Mouse (Mus musculus): ENCODE data around the gene Myl6. TPM values are rescaled to one million over a fixed set of nuclear protein-coding genes. Genes with fewer than 3 reads are reported as not detected.

Gene Myl6
- polyA plus RNA-seq, 1 experiment: 1,313 TPM

DNA sequence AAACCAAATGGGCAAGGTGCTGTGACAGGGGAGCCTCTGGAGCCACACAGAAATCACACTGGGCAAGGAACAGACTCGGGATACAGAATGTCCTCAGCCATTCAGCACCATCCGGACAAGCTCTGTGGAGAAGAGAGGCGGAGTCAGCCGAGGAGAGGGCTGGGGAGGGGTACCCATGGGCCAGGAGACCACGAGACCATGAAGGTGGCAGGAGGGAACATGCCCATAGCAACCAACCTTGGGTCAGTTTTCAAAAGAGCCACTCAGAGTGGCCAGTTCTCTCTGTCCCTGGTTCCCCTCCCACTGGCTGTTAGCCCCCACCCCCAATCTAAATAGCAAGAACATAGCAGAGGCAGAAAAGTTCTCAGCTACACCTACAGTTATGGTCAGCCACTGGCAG, 3.0 kb downstream of the Myl6 start:
- DNase-seq (ENCODE audit: extremely low spot score in 1 of 2, low spot score in 1 of 2): no peak

DNA sequence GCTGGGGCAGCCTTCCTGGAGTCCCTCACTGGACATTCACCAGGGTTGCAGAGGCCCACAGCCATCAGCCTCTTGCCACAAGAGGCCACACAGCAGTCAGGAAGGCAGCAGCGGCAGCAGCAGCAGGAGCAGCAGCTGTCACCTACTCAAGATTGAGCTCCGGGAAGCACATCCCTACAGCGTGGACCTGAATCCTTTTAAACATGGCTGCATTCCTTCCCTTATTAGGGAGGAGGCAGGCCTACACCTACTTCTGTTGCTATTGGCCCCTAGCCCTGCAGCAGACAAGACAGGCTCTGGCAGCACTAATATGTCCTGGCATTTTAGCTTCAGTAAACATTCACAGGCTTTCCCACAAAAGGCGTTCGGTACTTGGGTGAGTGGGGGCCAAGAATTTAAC, 3.7 kb downstream of the Myl6 start:
- no peak for DNase-seq (ENCODE audit: extremely low spot score in 1 of 2, low spot score in 1 of 2)

DNA sequence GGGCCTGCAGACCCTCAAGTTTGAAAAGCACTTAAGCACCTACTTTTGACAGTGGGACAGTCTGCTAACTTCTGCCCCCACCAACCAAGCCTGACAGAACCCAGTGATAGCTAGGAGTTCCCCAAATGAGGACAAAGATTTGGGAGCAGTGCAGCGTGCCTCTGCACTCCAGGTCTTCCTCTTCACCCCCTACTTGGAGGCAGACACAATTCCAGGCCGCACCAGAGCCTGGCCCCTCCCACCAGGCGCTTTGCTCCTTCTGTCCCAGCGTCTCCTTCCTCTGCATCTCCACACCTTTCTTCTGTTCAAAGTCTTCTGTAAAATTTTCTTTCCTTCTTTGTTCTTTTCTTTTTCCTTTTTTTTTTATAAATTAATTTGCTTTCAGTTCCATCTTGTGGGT, 4.2 kb downstream of the Myl6 start:
- DNase-seq (ENCODE audit: extremely low spot score in 1 of 2, low spot score in 1 of 2): no peak

DNA sequence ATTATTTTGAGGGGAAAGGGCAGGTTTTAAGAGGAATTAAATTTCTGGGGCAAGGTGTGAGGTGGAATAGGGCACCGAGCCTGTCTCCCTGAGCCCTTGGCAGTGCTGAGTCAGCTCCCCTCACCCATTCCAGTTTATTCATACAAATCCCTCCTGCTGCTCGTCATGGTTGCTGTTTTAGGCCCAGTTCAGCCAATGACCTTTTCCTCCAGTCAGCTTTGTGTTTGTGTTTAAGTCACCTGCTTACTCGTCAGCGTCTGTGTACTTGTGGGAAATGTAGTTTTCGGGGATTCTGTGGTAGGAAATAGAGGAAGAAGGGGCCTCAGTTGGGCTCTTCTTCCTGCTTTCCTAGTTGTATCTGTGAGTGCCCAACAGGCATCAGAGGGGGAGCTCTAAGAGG, 4.6 kb downstream of the Myl6 start:
- DNase-seq (ENCODE audit: extremely low spot score in 1 of 2, low spot score in 1 of 2): no peak

DNA sequence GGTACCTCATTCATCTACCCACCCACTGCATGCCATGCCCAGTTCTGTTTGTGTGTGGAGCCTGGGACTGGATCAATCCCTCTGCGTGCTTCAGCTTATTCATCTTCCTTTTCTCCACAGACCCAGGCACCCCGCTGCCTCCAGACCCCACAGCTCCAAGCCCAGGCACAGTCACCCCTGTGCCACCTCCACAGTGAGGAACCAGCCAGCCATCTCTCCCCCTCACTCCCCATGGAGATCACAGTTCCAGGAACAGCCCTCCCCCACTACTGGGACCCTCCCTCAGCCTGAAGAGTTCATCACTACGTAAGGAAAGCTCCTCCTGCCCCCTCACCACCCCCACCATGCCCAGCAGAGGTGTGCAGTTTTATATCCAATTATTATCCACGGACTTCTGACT, 5.2 kb downstream of the Myl6 start:
- DNase-seq (ENCODE audit: extremely low spot score in 1 of 2, low spot score in 1 of 2): no peak

DNA sequence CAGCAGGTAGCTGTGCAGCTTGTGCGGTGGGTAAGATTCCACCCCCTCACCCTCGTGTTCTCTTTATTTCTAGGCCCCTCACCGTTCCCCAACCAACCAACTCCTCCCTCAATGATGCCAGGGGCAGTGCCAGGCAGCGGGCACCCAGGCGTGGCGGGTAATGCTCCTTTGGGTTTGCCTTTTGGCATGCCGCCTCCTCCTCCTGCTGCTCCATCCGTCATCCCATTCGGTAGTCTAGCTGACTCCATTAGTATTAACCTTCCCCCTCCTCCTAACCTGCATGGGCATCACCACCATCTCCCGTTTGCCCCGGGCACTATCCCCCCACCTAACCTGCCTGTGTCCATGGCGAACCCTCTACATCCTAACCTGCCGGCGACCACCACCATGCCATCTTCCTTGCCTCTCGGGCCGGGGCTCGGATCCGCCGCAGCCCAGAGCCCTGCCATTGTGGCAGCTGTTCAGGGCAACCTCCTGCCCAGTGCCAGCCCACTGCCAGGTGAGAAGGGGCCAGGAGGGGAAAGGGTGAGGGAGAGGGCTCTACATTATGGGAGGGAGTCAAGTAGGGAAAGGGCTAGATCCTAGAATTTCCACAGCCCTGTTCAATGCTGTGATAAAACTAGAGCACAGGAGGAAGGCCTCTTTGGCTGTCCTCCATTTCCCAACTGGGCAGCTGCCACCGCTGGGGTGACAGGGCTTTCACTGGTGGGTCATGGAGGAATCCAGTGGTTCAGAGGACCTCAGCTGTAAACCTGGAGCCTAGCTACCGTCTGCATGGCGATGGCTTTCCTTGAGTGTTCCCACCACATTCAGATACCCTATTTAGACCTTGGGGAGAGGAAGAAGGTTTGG, 5.9 kb downstream of the Myl6 start:
- DNase-seq (ENCODE audit: extremely low spot score in 1 of 2, low spot score in 1 of 2): no peak

DNA sequence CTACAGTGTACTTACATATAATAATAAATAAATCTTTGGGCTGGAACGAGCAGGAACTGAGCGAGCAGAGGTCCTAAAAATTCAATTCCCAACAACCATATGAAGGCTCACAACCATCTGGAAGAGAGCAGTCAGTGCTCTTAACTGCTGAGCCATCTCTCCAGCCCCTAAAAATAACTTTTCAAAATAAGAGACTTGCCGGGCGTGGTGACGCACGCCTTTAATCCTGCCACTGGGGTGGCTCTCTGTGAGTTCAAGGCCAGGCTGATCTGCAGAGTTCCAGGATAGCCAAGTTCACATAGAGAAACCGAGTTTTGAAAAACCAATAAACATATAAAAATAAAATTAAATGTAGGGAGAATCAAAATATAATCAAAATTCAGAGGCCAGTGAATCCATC, 7.6 kb downstream of the Myl6 start:
- DNase-seq (ENCODE audit: extremely low spot score in 1 of 2, low spot score in 1 of 2): no peak

DNA sequence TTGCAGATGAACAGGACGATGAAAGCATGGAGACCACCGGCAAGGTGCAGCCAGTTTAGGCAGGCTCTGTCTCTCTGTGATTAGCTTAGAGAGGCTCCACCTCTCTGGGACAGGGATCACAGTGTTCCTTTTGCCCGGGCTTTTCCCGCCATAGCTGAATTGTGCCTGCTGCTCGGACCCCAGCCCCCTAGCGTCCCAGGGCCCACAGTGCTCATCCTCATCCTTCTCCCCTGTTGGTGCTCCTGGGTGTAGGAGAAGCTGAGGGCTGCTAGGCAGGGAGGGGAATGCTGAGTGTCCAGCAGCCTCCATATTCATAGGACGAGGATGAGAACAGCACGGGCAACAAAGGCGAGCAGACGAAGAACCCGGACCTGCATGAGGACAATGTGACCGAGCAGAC, 19.6 kb downstream of the Myl6 start:
- DNase-seq (ENCODE audit: extremely low spot score in 1 of 2, low spot score in 1 of 2): no peak

DNA sequence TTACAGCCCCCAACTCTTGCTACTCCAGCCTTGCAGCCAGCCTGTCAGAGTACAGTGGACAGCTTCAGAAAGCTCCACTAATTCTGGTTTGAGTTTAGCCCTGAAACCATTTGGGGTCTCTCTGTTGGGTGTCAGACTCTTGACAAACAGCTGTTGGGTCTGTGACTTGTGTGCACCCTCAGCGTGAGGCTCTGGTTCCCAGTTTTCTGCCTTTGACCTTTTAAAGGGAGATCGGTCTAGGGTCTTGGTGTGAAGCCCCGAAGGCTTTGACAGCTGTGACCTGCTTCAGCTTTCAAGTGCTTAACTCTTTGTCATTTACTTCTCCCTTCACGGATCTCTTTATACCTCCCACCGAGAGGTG, 33.7 kb downstream of the Myl6 start:
- DNase-seq (ENCODE audit: extremely low spot score in 1 of 2, low spot score in 1 of 2): no peak

DNA sequence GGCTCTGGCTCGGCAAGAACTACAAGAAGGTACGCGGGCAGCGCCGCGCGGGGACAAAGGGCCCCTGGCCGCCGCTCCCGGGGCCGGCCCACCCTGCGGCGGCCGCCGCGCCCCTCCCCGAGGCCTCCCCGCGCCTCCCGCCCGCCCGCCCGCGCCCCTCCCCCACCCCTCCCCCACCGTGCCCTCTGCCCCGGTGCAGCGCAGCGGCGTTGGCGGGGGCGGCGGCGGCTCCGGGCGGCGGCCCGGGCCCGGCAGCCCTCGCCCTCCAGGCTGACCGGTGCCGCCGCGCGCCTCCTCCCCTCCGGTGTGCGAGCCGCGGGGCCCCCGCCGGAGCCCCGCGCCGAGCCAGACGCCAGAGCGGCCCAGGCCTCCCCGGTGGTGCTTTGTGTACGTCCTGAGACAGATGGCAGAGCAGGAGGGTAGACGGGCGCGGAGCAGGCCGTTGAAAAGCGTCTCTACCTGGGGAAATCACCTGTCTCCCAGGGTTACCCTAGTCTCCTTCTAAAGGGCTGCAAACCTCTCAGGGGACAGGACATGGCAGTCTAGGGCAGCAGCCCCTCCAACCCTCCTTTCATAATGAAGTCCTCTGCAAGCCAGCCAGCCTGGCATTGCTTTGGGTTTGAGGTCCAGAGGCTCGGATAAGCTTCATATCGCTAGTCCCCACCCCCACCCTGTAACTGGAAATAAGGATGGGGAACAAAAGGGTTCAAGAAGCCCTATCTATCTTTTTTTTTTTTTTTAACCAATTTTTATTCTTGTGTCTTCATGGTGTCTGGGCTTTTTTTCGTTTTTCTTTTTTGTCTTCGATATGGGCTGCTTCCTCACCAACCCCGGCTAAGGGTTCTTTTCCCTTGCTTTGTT, 34.3 kb downstream of the Myl6 start:
- peak in 1 of 2 experiments; percentile 32 for DNase-seq (ENCODE audit: extremely low spot score in 1 of 2, low spot score in 1 of 2)

DNA sequence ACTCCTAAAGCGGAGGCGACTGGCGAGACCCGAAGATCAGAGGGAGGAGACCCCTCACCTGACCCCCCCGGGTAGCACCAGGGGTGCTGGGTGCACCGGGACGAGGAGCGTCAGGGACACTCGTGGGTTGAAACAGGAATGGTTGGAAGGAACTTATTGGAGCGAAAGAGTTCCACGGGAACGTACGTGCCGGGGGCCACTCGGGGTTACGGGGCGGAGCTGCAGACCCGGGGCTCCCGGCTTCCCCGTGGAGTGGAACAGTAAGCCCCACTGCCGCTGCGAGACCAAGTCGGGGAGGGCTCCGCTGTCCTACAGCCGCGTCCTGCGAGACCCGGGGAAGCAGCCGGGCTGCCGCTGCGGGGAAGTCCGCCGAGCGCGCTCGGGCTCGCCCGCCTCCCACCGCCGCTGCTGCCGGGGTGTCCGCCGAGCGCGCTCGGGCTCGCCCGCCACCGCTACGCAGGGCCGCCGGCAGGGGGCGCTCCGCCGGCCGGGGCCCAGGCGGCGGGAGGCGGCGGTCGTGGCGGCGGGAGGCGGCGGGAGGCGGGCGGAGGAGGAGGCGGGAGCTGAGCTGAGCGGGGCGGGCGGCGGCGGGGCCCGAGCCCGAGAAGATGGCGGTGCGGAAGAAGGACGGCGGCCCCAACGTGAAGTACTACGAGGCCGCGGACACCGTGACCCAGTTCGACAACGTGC, 35.1 kb downstream of the Myl6 start, which contains the start of gene Smarcc2:
Gene Smarcc2 (plus strand): TSS at position 530 of the 690 bp plus-strand sequence.
- peak in 1 of 2 experiments; percentile 80 for DNase-seq (ENCODE audit: extremely low spot score in 1 of 2, low spot score in 1 of 2)

DNA sequence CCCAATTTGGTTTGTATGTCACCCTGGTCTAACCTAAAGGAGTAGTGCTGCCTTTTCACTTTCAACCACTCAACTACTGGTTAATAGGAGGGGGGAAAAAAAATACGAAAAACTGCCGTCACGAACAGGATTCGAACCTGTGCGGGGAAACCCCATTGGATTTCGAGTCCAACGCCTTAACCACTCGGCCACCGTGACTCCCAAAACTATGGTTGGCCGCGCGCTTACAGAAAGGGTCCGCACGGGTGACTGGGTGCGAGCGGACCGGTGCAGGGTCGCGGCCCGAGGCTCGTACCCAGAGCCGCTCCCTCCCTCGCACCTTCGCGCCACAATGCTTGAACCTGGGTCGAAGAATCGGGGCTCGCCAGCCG, 35.6 kb downstream of the Myl6 start:
- DNase-seq (ENCODE audit: extremely low spot score in 1 of 2, low spot score in 1 of 2): peak; percentile 72 to 98

DNA sequence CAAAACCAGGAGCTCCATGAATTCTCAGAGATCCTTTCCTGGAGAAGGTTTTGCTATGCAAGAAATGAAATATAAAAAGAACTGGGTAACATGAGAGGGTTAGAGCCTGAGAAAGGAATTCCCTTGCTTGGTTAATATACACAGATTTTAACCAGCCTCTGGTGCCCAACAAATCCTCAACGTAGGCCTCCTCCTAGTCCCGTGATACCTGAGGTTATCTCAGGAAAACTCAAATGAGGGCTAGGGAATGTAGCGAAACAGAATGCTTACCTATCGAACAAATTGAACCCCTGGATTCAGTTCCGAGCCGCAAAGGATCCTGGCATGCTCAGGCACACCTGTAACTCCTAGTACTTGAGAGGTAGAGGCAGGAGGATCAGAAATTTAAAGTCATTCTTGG, 36.3 kb downstream of the Myl6 start:
- no peak for DNase-seq (ENCODE audit: extremely low spot score in 1 of 2, low spot score in 1 of 2)

DNA sequence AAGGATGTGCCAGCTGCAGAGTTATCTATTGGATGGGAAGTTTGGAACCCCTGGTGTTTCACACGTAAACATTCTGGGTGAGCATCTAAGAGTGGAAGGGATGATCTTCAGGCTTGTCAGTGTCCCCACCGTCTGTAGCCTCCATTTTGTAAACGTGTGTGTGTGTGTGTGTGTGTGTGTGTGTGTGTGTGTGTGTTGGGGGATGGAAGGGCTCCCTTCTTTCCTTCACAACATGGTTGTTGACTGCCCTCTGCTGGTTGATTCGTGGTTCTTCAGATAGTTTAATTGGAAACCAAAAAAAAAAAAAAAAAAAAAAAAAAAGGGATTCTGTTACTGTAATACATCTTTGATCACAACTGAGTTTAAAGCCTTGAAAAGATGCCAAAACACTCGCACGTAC, 38.7 kb downstream of the Myl6 start:
- peak in 1 of 2 experiments; percentile 87 for DNase-seq (ENCODE audit: extremely low spot score in 1 of 2, low spot score in 1 of 2)

DNA sequence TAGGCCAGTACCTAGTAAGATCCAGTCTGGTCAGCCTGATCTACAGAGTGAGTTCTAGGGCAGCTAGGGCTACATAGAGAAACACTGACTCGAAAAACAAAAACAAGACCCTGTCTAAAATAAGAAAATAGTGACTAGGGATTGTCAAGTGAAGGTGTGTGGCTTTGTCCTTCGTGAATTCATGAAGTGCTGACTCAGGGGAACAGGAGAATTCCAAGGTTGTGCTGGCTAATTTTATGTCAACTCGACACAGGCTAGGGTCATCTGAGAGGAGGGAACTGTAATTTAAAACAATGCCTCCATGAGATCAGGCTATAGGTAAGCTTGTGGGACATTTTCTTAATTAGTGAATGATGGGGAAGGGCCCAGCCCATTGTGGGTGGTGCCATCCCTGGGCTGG, 39.5 kb downstream of the Myl6 start:
- no peak for DNase-seq (ENCODE audit: extremely low spot score in 1 of 2, low spot score in 1 of 2)

DNA sequence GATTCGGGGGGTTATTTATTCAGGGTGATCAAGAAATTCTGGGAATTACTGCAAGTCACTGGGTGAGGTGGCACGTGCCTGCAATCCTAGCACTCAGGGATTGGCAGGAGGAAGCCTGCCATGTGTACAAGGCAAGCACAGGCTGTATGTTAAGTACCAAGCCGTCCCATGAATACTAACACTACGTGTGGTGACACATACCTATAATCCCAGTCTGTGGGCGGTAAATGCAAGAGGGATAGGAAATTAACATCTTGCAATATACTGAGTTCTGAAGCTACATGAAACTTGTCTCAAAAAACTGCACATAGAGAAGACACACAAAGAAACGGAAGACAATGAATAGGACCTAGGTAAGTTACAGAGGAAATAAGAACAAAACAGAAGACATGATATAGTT, 42.9 kb downstream of the Myl6 start:
- DNase-seq (ENCODE audit: extremely low spot score in 1 of 2, low spot score in 1 of 2): no peak

DNA sequence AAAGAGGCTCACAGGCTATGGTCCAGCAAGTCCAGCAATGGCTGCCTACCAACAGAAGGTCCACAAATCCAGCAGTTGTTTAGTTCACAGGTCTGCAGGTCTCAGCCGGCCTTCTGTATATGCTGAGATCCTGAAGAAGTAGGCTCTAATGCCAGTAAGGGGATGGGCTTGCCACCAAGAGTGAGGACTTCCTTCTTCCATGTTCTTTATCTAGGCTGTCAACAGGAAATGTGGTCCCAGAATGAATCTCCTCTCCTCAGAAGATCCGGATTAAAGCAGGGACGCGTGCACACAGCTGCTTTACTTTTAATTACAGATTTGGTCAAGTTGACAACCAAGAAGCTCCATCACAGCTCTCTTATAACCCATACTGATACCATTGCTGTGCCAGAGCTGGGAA, 48.5 kb downstream of the Myl6 start:
- no peak for DNase-seq (ENCODE audit: extremely low spot score in 1 of 2, low spot score in 1 of 2)

DNA sequence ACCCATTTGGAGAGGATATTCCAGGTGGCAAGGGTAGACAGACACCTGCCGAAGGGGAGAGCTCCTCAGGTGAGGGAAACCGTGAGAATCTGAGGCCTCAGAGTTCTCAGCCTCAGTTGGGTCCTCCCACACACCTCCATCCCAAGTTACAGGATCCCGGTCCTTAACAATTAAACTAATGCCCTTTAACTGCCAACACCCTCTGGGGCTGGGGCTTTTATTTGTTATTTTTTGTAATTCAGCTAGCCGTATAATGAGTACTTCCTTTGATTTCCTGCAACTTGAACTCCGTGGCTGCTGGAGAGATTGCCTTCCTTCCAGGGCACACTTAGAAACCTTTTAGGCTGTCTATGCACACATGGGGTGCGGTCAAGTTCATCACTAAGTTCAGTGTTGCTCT, 49.6 kb downstream of the Myl6 start:
- no peak for DNase-seq (ENCODE audit: extremely low spot score in 1 of 2, low spot score in 1 of 2)

DNA sequence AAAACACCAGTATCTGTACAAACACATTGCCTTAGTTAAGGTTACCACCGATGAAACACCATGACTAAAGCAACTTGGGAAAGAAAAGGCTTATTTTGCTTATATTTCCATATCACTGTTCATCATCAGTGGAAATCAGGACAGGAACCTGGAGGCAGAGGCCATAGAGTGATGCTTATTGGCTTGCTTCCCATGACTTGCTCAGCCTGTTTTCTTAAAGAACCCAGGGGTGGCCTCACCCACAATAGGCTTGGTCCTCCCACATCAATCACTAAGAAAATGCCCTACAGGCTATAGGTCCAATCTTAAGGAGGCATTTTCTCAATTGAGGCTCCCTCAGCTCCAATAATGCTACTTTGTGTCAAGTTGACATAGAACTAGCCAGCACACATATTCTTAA, 51.2 kb downstream of the Myl6 start:
- DNase-seq (ENCODE audit: extremely low spot score in 1 of 2, low spot score in 1 of 2): no peak

DNA sequence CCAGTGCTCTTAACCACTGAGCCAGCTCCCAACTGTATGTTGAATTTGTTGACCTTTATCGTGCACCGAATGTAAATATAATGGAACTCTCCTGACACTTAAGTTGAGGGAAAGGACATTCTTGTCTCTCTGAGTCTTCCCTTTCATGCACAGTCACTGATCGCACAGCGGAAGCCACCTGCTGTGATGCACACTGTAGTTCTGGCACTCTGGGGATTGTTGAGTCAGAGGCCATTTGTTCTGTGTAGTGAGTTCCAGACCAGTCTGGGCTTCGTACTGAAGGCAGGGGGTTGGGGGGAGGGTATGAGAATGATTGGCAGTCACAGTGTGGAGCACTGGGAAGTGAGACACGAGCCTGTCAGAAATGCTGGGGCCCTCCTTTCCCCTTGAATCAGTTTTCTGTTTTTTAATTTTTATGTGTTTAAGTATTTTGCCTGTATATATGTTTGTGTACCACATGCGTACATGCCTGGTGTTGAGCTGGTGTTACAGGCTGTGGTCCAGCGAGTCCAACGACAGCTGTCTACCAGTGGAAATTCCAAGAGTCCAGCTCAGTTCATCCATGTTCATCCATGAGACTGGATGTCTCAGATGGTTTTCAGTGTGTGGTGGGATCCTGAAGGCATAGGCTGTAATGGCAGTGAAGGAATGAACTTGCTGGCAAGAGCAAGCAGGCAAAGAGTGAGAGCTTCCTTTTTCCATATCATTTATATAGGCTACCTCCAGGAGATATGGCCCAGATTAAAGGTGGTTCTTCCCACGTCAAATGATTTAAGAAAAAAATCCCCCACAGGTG, 52.4 kb downstream of the Myl6 start:
- no peak for DNase-seq (ENCODE audit: extremely low spot score in 1 of 2, low spot score in 1 of 2)

Data from frontal cortex, adult 2 months (tissue).